Mouse (Mus musculus) layer of hippocampus, adult 18-20 months (tissue): Measurements from ENCODE around the gene Gm13539. TPM values are rescaled to one million over a fixed set of nuclear protein-coding genes. Genes with fewer than 3 reads are reported as not detected.

Experiments used
- DNase-seq, 2 experiments: peaks; one replicate each; pipeline ENCODE4 v3.0.0; 2022; ENCODE audit warnings: low spot score in 2 of 2
- total RNA-seq, 2 experiments: library from RNA; stranded (reverse); gene quantifications; 2 replicates each; pipeline ENCODE4 v1.2.3; 2021

Gene Gm13539
- total RNA-seq, 2 experiments from 2014 or later = not detected

DNA sequence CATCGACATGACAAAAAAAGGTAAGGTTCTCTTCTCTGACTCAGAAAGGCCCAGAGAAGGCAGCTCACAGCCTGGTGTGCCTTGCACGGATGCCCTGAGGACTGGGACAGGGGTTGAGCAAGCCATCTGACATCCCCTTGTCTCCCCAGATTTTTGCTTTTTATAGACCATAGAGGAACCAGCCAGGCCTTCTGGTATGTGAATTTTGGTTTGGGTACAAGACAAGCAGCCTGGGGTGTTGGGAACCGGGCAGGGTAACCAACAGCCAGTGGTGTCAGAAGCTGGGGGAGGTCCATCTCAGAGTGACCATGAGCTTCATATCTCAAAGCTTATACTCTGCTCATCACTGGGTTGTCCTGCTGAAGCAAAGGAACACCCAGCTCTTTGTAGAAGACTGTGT, 42.7 kb downstream of the Gm13539 start:
- DNase-seq = no peak

- DNase-seq = no peak
Observed at GRCm38 (mm10) chr2:25828344-25828947, 46.4 kb downstream of the Gm13539 start.

GRCm38 (mm10) chr2:25830786-25831185, 48.7 kb downstream of the Gm13539 start:
- DNase-seq = no peak

DNA sequence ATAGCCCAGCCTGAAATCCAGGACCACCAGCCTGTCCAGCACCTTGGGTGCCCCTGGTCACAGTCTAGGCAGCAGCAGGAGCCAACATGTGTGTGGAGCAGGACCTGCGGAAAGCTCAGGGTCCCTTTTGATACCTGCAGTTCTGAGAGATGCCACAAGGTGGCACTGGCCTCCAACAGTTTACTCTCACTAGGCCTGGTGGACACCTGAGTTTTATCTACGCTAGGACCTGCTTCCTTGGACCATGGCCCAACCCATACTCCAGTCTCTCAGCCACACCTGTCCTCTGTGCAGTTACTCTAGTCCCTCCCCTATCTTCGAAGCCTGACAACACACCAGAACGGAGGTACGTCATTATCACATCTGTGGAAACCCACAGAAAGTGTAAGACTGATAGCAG, 54.2 kb downstream of the Gm13539 start:
- peak; percentile 57 to 88 for DNase-seq

Other genes with a start within 250 kb of the Gm13539 start
- 10 to 100 TPM; 10.9 to 12.0 TPM for gene Traf2, start 235.3 kb upstream of the Gm13539 start, total RNA-seq
- gene Edf1, start 224.4 kb upstream of the Gm13539 start, total RNA-seq = 100 to 1,000 TPM; 212 to 213 TPM
- 1 to 10 TPM; 2.1 to 4.0 TPM for gene Mamdc4, start 207.4 kb upstream of the Gm13539 start, total RNA-seq
- gene Phpt1, start 207.0 kb upstream of the Gm13539 start, total RNA-seq = 10 to 100 TPM; 63.0 to 66.2 TPM
- gene Ajm1, start 200.5 kb upstream of the Gm13539 start, total RNA-seq = 100 to 1,000 TPM in 1 of 2 experiments, 10 to 100 TPM in 1; 98.6 to 102 TPM
- 100 to 1,000 TPM; 150 to 155 TPM for gene Rabl6, start 173.7 kb upstream of the Gm13539 start, total RNA-seq
- not detected for gene Ccdc183, start 164.6 kb upstream of the Gm13539 start, total RNA-seq
- 10 to 100 TPM; 16.7 to 17.5 TPM for gene Tmem141, start 160.3 kb upstream of the Gm13539 start, total RNA-seq
- 1 to 10 TPM in 1 of 2 experiments, under 1 TPM in 1; 0.56 to 1.1 TPM for gene Fcna, start 154.2 kb upstream of the Gm13539 start, total RNA-seq
- gene Lcn8, start 129.1 kb upstream of the Gm13539 start, total RNA-seq = not detected
- not detected for gene Lcn5, start 124.3 kb upstream of the Gm13539 start, total RNA-seq
- gene Lcn6, start 105.5 kb upstream of the Gm13539 start, total RNA-seq = not detected
- gene Lcn10, start 99.5 kb upstream of the Gm13539 start, total RNA-seq = not detected
- gene Obp2a, start 82.2 kb upstream of the Gm13539 start, total RNA-seq = not detected
- gene Bmyc, start 75.5 kb upstream of the Gm13539 start, total RNA-seq = 10 to 100 TPM; 92.5 to 96.1 TPM
- gene Obp2b, start 45.2 kb upstream of the Gm13539 start, total RNA-seq = not detected
- gene Lcn3, start 16.7 kb upstream of the Gm13539 start, total RNA-seq = not detected
- not detected for gene Lcn11, start 5.2 kb upstream of the Gm13539 start, total RNA-seq
- not detected for gene Glt6d1, start 33.6 kb downstream of the Gm13539 start, total RNA-seq
- gene Lcn9, start 40.9 kb downstream of the Gm13539 start, total RNA-seq = not detected
- not detected for gene Sohlh1, start 65.0 kb downstream of the Gm13539 start, total RNA-seq
- 10 to 100 TPM; 39.9 to 43.2 TPM for gene Kcnt1, start 81.5 kb downstream of the Gm13539 start, total RNA-seq
- 100 to 1,000 TPM; 133 to 153 TPM for gene Camsap1, start 201.0 kb downstream of the Gm13539 start, total RNA-seq
- gene Ubac1, start 239.5 kb downstream of the Gm13539 start, total RNA-seq = 10 to 100 TPM; 53.9 to 58.0 TPM